Mouse (Mus musculus) erythroblast, embryonic 14.5 days (primary cell): ENCODE measurements at regions not wholly inside any gene's neighbourhood (a gene's known extent, or its start where the extent isn't known, plus 50 kb on each side); places are given as distances from the start of the nearest gene placed in this dataset.

Experiments
- H3K27me3 ChIP-seq: 2 replicates; pipeline ENCODE4 v1.6.1; 2012; ENCODE audit warnings: inconsistent platforms; ENCODE audit not compliant: control insufficient read depth
- H3K36me3 ChIP-seq: 2 replicates; pipeline ENCODE4 v1.6.1; 2012; ENCODE audit warnings: mild to moderate bottlenecking, inconsistent platforms; ENCODE audit not compliant: control insufficient read depth
- H3K4me1 ChIP-seq: 2 replicates; pipeline ENCODE4 v1.6.1; 2012; ENCODE audit warnings: inconsistent platforms; ENCODE audit not compliant: control insufficient read depth
- H3K4me3 ChIP-seq: replicated peaks from 2 replicates; pipeline ENCODE3; 2012; ENCODE audit warnings: moderate library complexity, mild to moderate bottlenecking, inconsistent platforms
- H3K9me3 ChIP-seq: 2 replicates; pipeline ENCODE4 v1.6.1; 2012; ENCODE audit warnings: low read length, inconsistent platforms, mixed read lengths; ENCODE audit not compliant: control insufficient read depth
- GATA1 ChIP-seq: IDR thresholded peaks from 2 replicates; pipeline ENCODE4 v1.6.1; 2012; ENCODE audit warnings: low read length, inconsistent platforms, mixed read lengths
- TAL1 ChIP-seq: IDR thresholded peaks from 3 replicates; pipeline ENCODE4 v1.6.1; 2012; ENCODE audit warnings: low read length, inconsistent platforms, mixed read lengths

DNA sequence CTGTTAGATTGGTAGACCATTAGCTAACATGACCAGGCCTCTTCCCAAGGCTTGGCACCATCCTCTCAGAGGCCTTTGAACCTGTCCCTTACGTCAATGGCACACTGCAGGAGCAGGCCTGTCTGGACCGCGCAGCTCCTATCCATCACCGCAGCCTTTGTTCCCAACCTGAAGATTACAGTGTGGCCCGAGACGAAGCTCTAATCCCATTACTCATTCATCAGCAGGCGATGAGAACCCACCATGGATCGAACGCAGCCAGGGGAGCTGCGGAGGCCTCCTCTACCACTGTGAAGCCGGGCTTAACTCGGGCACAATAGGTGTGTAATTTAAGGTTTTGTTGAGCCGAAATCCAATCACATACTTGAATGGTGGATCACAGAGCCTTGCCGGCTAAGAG lies 54.0 kb upstream of the Irx3 start:
- Histone ChIP-seq H3K36me3 (no peaks in the 10 kb centered on the region), H3K4me3 (no peak overlapping the region), H3K4me1 (no peaks in the 10 kb centered on the region), H3K9me3 (no peaks in the 10 kb centered on the region), H3K27me3 (peaks cover 5% of the 10 kb centered on the region; the same call in 1 of the 2 replicates)
- TF ChIP-seq TAL1 (no peak), GATA1 (no peak)

DNA sequence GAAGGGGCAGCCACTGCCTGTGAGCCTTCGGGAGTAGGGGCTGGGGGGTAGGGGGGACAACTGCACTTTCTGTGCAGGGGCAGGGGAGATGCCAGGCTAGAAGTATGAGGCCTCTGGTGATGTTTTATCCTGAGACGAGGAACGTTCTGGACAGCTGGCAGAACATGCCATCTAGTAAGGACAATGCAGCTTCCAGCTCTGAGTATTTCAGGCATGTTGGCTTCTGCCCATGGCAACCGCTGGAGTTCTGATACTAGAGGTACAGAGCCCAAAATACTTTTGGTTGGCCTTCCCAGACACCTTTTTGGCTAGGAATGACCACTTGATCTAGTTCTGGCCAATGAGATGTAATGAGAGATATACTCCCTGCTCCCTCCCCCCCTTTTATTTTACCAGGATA lies 52.5 kb upstream of the Irx3 start:
- Histone ChIP-seq H3K4me3 (no peak overlapping the region), H3K9me3 (no peaks in the 10 kb centered on the region), H3K4me1 (no peaks in the 10 kb centered on the region), H3K36me3 (no peaks in the 10 kb centered on the region), H3K27me3 (peaks cover 2% of the 10 kb centered on the region; the same call in 1 of the 2 replicates)
- TF ChIP-seq TAL1 (no peak), GATA1 (no peak)

DNA sequence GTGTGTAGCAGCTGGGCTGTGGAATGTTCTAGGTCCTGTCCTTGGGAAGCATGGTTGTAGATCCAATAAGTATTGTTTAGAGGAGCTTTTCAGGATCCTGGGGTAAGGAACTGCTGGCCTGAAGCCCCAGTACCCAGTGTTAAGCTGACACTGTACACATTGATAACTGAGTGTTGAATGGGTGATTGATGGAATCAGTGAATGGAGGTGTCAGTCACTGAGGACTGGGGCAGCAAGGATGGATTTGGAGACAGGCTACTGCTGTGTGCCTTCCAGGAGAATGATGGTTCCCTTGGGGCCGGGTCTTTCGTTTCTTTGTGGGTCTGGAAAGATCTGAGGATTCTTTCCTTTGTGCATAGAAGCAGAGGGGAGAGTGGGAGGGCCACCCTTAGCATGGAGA lies 51.9 kb upstream of the Irx3 start:
- H3K36me3 ChIP-seq = no peaks in the 10 kb centered on the region
- no peak overlapping the region for H3K4me3 ChIP-seq
- H3K9me3 ChIP-seq = no peaks in the 10 kb centered on the region
- no peaks in the 10 kb centered on the region for H3K4me1 ChIP-seq
- peaks cover 2% of the 10 kb centered on the region; the same call in 1 of the 2 replicates for H3K27me3 ChIP-seq
- TF ChIP-seq TAL1 = no peak
- no peak for TF ChIP-seq GATA1

DNA sequence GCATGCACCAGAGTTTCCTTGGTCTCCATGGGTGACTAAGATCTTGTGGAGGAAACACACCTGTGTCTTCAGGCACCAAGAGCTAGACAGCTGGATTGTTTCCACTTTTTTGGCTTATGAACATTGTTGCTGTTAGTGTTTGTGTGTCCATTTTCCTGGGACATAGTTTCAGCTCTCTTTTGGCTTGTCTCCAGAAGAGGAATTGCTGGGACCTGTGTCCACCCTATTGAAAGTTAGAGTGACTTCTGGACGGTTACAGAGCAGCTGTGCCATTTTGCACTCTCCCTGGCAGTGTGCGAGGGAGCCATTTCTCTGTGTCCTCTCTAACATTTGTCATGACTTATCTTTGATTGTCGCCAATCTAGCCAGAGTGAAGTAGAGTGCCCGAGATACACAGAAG lies 51.5 kb upstream of the Irx3 start:
- no peaks in the 10 kb centered on the region for H3K36me3 ChIP-seq
- peaks cover 2% of the 10 kb centered on the region; the same call in 1 of the 2 replicates for H3K27me3 ChIP-seq
- no peak overlapping the region for H3K4me3 ChIP-seq
- TF ChIP-seq GATA1 = no peak
- TF ChIP-seq TAL1 = no peak
- no peaks in the 10 kb centered on the region for H3K4me1 ChIP-seq
- H3K9me3 ChIP-seq = no peaks in the 10 kb centered on the region
